Mouse (Mus musculus) fibroblast of lung, adult 2 months (primary cell): ENCODE data around the gene Ccnc.

ENCODE experiments used
- DNase-seq: peaks from one replicate; pipeline ENCODE4 v3.0.0-alpha.2; 2011; ENCODE audit warnings: low read depth

Gene Ccnc

DNA sequence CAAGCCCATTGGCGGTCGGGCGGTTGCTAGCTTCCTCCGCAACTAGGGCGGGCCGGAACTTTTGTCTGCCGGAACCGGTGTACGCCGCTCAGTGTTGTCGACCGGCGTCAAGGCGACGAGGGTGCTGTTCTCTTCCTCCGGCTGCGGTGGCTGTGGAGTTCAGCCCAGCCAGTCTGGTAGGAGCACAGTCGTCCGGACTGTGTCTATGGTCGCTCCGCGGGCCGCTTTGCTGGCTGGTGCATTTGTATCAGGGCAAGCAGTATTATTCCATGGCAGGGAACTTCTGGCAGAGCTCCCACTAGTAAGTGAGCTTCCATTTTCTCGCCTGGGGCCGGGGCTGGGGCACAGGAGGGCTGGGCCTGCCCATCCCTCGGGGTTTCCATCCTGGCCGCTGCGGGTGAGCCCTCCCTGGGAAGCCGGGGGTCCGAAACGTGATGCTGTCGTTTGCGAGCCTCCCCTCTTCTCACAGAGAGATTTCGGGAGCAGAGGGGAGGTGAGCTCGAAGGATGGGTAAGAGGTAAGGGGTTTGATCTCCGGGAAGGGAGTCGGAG, at the start of gene Ccnc:
Gene Ccnc (plus strand): TSS at position 87 of the 551 bp plus-strand sequence.
- peak; percentile 82 for DNase-seq

DNA sequence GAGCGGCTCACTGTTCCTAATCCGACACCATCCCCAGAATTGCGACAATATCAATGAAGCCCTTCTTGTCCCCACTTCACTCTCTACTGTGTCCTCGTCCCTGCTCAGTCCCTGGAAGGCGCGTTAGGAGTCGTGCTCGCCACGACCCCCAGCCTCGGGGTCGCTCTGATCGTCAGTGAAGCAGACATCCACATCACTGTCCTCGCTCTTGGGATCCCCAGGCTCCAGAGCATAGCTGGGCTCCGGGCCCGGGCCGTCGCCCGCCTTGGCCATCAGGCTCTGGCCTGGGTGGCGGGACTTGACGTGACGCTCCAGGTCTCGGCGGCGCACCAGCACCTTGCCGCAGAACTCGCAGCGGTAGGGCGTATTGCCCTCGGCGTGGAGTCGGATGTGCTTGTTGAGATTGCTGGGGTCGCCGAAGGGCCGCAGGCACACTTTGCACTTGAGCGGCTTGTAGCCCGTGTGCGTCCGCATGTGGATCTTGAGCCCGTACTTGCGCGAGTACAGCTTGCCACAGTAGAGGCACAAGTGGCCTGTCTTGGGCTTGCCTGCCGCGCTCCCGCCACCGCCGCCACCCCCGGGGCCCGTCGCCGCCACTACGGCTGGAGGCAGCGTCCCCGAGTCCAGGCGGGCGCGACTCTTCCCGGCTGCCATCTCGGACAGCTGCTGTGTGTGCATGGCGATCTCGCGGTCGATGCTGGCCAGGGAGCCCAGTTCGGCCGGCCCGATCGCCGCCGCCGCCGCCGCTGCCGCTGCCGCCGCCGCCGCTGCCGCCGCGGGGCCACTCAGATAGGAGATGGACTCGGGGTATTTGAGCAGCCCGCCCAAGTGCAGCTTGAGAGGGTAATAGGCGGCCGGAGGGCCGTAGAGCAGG, 49.2 kb upstream of the Ccnc start:
- DNase-seq, result no peak

DNA sequence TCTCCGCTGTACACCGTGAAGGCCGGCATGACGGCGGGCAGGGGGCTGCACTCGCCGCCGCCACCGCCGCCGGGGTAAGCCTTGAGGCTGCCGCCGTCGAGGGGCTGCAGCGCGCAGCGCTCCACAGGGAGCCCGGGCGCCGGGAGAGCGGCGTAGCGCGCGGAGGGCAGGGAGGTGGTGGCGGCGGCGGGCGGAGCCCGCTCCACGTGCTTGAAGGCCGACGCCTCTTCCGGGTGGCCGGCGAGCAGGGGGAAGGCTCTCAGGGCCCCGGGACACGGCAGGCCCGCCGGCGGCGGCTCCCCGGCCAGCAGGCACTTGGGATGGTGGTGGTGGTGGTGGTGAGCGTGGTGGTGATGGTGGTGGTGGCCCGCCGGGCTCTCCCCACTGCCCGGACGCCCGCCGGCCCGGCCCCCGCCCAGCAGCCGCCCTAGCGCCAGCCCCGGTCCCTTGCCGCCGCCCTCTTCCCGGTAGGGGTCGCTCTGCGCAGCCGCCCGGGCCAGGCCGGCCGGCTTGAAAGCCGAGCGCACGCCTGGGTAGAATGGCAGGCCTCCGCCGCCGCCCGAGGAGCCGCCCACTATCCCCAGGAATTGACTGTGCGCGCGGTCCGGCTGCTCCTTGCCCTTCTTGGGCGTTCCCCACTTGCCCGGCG, 48.4 kb upstream of the Ccnc start:
- DNase-seq, result no peak

DNA sequence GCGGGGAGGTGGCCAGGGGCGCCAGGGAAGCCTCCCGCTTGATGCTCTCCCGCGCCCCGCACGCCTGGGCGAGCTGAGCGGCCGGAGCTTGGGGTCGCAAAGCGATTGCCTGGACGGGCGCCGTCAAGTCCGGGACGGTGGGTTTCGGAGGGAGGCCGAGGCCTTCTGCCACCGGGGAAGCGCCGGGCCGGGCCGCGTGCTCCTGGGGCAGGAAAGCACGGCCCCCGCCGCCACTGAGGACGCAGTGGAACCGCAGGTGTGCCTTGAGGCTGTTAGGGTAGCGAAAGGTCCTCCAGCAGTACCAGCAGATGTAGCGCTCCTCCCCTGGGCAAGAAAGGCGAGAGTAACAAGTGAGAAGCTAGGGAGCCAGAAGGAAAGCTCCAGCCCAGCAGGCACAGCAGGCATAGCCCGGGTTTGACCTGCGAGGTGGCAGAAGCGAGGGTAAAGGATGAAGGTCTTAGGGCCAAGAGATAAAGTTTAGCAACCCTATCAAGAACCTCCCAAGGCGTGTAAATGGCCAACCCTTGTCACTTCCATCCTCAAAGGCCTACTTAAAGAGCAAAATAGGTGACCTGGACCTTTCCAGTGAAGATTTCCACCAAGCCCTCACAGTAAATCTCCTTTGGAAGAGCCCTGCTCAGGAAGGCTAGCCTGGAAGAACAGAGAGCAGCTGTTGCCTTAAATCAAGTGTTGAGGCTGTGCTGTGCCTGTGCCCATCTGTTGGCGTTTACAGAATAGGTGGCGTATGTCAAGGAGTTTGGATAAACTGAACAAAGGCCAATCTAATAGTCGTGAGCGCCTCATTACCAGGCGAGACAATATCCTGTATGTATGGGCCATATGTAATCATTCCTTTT, 47.6 kb upstream of the Ccnc start:
- no peak for DNase-seq

DNA sequence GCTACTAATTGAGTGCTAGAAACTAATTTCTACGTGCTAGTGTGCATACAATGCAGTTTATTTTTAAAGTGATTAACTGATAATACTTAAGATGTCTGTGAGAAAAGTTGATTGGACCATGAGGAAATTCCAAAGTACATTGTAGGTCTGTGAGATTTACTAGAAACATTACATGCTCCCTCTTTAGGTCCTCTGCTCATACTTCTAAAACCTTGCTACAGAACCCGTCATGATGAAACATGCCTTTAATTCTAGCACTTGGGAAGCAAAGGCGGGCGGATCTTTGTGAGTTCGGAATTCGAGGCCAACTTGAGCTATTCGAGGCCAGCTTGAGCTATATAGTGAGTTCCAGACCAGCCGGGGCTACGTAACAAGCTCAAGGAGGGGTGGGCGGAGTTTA, 46.5 kb upstream of the Ccnc start:
- no peak for DNase-seq

DNA sequence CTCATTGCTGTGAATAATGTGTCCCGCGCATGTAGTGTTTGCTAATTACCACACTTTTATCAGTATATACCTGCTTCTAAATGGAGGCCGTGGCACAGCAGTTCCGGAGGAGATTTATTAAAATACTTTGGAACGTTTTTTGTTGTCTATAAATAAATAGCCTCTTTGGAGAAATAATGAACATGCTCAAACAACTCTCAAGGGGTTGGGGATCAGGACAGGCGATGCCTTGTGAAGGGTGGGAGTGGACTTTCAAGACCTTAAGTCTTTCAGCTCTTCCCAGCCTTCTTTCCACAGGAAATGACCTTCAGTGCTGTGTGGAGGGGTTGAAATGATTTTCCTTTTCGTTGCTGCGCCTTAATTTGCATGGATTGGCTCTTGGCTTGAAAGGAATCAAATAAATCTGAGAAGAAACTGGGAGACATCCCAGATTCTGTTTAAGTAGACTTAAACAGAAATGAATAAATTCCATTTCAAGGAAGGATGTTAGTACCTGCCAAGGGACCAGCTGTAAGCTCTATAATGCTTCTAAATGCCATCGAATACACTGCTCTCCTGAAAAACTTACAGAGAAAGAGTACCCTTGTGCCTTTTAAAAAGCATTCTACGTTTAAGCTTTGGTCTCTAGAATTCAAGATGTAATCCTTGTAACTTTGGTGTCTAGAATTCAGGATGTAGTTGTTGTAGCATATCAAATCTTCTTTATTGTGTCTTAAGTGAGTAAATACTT, 44.9 kb upstream of the Ccnc start:
- no peak for DNase-seq

DNA sequence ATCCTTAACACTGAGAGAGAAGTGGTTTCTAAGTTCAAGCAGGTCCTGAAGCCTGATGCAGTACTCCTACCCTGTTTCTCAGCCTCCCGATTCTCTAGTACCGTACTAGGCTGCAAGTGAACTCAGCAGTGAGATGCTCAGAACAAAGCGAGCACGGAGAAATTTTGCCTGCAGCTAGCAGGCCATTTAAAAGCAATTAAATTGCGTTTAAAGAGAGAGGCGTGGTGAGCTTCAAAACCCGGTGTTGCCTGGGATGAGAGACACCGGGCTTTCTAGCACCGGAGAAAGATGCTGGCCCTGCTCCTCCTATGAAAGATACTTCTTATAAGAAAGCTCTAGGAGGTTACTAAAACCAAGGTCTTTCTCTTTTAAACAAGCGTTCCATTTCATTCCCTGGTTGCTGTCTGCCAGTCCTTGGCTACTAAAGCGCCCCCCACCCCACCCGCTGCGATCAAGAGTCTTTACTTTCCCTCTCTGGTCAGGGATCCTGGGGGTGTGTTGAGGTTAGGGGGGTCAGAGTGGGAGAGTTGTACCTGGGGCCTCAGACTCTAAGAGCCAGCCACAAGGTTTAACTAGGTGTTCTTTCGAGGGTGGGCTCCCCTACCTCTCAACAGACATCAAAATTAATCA, 43.0 kb upstream of the Ccnc start:
- DNase-seq, result no peak

DNA sequence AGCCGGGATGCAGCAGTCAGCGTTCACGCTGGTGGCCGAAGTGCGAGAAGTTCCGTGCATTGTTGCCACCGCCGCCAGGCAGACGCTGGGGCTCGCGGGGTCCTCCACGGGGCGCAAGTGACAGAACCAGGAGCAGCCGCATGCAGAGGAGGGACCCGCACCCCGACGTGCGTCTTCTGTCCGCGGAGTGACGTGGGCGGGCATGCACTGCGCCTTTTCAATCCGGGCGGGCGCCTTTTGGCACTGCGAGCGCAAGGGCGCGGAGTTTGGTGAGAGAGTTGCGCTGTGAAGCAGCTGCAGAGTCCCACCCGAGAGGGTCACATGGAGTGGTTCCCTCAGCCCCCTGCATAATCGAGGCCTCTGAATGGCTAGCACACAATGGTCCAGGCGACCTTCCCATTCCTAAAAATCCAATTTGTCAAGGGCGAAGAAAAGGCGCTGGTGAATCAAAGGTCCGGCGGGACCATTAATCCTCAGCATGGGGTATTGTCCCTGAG, 41.9 kb upstream of the Ccnc start, which contains the start of gene Prdm13:
Gene Prdm13 (minus strand): TSS at position 369 of the 497 bp plus-strand sequence.
- no peak for DNase-seq

DNA sequence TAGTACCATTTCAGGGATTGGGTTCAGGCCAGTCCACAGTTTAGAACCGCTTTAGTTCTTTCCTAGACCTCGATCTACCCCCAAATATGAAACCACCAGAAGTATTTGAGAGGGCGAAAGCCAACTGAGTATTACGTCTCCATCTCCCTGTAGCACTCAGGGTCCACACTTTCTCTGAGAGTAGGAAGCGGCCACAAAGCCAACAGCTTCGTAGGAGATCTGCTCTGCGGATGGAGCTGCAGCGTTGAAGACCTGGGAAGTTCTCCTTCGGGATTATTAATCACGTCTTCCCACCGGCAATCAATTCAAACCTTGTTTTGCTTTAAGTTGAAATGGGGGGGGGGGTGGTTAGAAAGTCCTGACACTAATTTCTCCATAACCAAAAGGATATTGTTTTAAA, 41.1 kb upstream of the Ccnc start:
- DNase-seq, result no peak

DNA sequence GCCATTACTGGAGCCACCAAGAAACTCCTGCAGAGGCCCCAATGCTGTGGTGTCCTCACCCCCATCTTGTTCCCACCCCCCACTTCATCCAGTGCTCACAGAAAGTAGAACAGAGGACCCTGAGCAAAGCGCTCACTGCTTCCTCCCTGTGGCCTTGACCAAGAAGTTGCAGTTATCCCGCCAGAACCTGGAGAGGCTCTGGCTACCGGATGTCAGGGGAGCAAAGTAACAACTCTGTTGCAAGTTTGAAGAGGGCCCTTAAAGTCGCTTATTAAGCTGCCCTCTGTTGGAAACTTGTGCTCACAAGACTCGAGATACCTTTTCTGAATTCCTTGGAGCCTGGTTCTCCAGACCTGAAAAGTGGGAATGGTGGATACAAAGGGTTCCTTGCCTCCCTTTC, 40.6 kb upstream of the Ccnc start:
- no peak for DNase-seq

DNA sequence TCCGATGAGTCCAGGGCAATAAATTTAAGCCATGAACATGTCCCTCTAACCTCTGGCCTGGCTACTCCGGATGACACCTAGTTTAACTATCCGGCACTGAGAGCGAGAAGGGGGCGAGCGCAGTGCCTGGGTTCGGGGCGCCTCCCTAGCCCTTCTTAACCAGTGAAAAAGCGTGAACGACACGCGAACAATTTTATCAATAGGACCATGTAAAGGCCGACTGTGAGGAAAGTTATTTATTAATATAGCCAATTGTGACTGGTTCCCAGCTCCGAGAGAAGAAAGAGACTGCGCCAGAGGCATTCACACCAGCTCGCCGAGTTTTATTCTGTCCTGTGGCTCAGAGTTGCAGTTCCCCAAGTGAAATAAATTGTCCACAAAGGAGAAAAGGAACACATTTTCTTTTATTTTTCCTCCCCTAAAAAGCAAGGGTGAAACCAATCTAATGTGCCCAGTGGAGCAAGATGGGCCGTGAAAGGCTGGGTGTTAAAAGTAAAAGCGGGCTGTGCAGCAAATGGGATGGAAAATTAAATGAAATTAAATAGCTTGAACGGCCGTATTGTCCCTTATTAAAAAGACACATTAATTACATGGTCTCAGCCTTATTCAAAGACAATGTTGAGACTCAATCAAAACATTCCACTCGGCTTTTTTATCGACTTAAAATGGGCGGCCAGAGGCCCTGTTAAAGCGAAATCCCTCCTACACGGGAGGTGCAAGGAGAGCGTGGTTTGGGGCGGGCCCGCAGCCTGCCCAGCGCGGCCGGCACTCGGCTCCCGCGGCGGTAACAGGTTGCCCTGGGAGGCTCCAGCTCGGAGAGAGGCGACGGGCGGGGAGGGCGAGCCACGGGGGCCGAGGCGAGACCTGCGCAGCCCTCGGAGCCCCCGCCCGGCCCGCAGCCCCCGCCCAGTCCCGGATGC, 39.5 kb upstream of the Ccnc start:
- DNase-seq, result no peak

DNA sequence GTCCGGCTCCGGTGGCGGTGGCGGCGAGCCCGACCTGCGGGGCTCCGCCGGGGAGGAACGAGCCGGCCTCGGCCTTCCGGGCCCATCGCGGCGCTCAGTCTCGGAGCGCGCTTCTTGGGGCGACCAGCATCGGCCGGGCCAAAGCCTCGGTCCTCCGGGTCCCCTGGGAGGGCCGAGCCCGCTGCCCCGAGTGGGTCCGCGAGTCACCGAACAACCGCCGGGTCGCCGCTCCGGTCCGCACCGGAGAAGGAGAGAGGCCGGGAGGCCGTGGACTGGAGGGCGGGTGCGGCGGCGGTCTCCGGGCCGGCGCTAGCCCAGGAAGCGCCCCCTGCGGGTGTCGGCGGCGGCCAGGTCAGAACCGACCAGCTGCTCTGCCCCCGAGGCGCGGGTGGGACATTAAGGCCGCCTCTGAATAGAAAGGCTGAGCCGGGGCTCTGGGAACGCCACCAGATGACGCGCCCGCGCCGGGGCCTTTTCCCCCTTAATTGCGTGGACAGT, 38.7 kb upstream of the Ccnc start:
- DNase-seq, result no peak

DNA sequence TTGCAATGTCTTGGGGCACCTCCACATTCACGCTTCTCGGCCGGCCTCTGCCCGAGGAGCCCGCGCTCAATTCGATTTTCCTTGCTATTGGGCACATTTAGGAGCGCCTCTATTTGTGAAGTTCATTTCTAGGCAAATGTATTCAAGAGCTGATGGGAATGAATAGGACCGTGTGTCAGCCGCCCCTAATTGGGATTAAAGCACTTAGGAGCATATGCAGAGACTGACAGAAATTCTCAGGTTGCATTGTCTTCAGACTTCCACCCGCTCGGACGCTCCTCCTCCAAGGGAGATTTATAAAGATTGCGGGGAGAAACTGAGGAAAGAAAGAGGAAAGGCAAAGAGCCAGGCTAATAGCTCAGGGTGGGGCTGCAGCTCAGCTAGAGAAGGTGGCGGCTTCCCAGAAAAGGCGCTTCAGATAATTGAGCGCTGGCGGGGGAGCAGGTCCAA, 38.0 kb upstream of the Ccnc start:
- DNase-seq, result no peak

DNA sequence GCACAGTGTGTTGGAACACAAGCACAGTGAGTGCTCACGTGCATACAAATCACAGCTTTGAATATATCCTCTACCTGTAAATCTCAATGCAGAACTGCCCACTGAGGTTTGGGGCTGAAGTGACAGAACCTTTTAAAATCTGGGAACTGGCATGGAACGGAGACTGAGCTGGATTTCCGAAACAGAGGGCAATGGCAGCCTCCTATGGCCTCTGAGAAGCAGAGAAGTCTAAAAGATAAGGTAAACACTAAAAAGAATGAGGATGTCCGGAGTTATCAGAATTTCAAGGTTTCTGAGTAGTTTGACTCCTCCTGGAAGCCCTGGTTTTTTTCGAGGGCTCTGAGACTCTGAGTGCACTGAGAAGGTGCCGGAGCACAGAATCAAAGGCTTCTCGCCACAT, 37.3 kb upstream of the Ccnc start:
- DNase-seq, result no peak

DNA sequence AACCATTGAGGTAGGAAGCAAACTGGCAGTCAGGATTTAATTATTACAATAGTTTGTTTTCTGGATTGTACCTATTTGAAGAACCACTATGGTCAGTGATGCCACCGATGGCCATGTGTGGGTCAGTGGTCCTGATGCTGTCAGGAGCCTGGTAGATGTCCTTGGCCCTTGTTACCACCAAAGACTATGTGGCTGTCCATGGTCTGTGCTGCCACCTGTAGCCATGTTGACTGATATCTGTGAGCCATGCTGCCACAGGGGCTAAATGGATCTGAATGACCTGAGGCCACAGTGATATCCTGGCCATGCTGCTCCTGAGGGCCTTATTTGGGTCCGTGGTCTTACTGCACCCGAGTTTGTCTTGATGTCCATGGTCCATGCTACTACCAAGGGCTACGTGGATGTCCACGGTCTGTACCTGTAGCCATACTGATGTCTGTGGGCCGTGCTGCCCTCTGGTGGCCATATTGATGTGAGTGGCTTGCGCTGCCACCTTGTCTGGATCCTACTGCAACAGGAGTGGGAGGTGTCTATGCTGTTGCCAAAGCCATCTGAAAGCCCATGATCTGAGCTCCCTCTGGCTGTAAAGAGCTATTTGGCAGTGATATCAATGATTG, 31.8 kb upstream of the Ccnc start:
- DNase-seq, result no peak

DNA sequence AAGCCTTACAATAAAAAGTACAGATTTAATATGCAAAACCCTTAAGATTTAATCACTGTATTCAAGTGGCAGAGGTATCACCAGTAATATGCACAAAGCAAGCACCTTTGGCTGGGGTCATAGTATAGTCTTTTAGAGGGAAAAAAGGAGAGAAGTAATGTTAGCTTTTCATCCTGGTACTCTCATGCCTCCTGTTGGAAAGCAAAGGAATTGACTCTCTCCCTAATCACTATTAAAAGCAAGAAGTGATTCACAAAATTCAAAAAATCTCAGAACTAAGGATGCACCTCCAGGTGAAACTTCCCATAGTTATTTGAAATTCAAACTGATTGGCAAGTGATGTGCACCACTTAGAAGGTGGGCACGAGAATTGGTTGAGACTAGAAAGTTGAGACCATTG, 22.5 kb upstream of the Ccnc start:
- DNase-seq, result no peak

DNA sequence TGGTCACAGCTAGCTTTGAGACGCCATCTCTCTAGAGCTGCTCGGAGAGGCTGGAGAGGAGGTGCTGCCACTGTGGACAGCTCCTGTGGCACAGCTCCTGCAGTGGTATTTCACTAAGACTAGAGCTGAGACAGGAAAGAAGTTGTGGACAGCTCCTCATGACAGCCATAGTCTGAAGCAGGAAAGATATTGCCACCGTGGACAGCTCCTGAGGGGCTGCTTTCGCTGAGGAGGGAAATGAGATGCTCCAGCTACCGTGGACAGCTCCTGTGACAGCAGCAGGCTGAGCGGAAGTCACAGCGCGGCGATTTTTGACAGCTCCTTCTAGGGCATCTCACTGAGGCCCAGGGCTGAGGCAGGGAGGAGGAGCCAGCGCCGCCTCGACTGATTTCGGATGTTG, 15.4 kb upstream of the Ccnc start:
- peak; percentile 73 for DNase-seq

DNA sequence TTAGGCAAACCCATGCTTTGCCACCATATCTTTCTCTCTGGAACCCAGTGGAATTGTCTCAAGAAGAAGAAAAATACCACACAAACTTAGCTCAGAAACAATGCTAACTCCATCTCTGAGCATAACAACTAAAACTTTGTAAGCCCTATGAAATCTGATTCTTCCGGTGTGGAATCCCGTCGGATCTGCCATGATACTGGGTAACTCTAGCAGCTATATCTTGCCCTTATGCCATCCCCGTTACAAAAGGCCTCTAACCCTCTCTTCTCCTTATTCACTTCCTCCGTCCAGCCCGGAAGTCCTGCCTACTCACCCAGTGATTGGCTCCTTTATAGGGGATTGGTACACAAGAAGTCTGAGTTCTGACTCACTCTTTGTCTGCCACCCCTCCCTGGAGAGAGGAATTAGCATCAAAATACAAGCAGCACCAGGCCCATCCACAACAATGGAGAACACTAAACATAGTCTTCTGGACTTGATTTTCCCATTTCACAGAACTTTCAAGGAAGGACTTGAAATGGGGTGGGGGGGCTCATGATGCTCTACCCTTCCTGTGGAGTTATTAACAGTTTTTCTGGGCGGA, 4.7 kb upstream of the Ccnc start:
- no peak for DNase-seq
